In genomic region chr7:128178385-128178784, GRCm38 (mm10) we compare ENCODE assay signal across 22 mouse cellular contexts. TPM values are rescaled to one million over a fixed set of nuclear protein-coding genes. Genes with fewer than 3 reads are reported as not detected.
DNase-seq lines count a peak whose midpoint lies in the region; ATAC-seq and TF ChIP-seq lines count a peak whose summit lies in the region.
"Had no signal": no experiment of that assay in that cellular context is flagged by ENCODE, and none has a peak within 500 bp of the region (broad histone marks: within the 10 kb centered on the region; RNA-seq: fewer than 3 reads in every experiment).

No protein-coding gene starts in this region.

- no peak for TF ChIP-seq CTCF in liver, postnatal 0 days (IDR thresholded peaks at IDR 0.05; ENCODE audit: low read depth)

- intact Hi-C loops in left cerebral cortex, postnatal 14 days (cut with DNase I): no loop called here

- no peak for TF ChIP-seq EP300 in liver, postnatal 0 days (IDR thresholded peaks at IDR 0.05; ENCODE audit: low read depth)

- WGBS in heart, embryonic 12.5 days: 55% methylated on average over 2 of the region's 2 CpGs
- WGBS in liver, postnatal 0 days (ENCODE audit: insufficient replicate concordance): 25% methylated on average over 2 of the region's 2 CpGs

- no peak overlapping the region for H3K27ac ChIP-seq in heart, embryonic 12.5 days (ENCODE audit: poor library complexity, severe bottlenecking)
- H3K27ac ChIP-seq in liver, postnatal 0 days (ENCODE audit: low read depth): no peak overlapping the region
- H3K27ac ChIP-seq: layer of hippocampus, adult 2 months; liver, embryonic 12.5 days; lung, embryonic 15.5 days; neural tube, embryonic 12.5 days had no signal

- no peak overlapping the region for H3K9ac ChIP-seq in heart, embryonic 12.5 days
- no peak overlapping the region for H3K9ac ChIP-seq in liver, postnatal 0 days (replicated peaks)
- H3K9ac ChIP-seq: liver, embryonic 12.5 days; lung, embryonic 15.5 days; neural tube, embryonic 12.5 days had no signal

- H3K4me3 ChIP-seq in heart, embryonic 12.5 days: no peak overlapping the region
- H3K4me3 ChIP-seq in liver, postnatal 0 days (ENCODE audit: low read depth, low read length): no peak overlapping the region
- H3K4me3 ChIP-seq: layer of hippocampus, adult 2 months; liver, embryonic 12.5 days; lung, embryonic 15.5 days; neural tube, embryonic 12.5 days had no signal

- no peaks in the 10 kb centered on the region for H3K9me3 ChIP-seq in heart, embryonic 12.5 days (replicated peaks)
- no peaks in the 10 kb centered on the region for H3K9me3 ChIP-seq in liver, postnatal 0 days (ENCODE audit: low read length)
- H3K9me3 ChIP-seq: liver, embryonic 12.5 days; lung, embryonic 15.5 days; neural tube, embryonic 12.5 days had no signal

- peaks cover 4% of the 10 kb centered on the region; the same call in 1 of the 2 replicates for H3K27me3 ChIP-seq in heart, embryonic 12.5 days (replicated peaks)
- H3K27me3 ChIP-seq in liver, postnatal 0 days (ENCODE audit: insufficient read depth, low read length): no peaks in the 10 kb centered on the region
- H3K27me3 ChIP-seq: liver, embryonic 12.5 days; lung, embryonic 15.5 days; neural tube, embryonic 12.5 days had no signal

- no peaks in the 10 kb centered on the region for H3K4me1 ChIP-seq in heart, embryonic 12.5 days (replicated peaks)
- peaks cover 7% of the 10 kb centered on the region for H3K4me1 ChIP-seq in liver, postnatal 0 days (ENCODE audit: insufficient read depth)
- H3K4me1 ChIP-seq: liver, embryonic 12.5 days; lung, embryonic 15.5 days; neural tube, embryonic 12.5 days had no signal

- DNase-seq in heart, adult 11 months: peak; percentile 84
- peak; percentile 2 for DNase-seq in Muller cell, postnatal 12 days (ENCODE audit: inconsistent ontology term)
- peak; percentile 33 to 48 for DNase-seq in left cerebral cortex, postnatal 14 days (ENCODE audit: low spot score in 2 of 2)
- DNase-seq in spleen, adult 18-20 months: no peak
- no peak for DNase-seq in thymus, postnatal 10 days (ENCODE audit: low spot score in 2 of 2)
- DNase-seq in liver, postnatal 0 days: no peak
- DNase-seq: adrenal gland, postnatal 36 days; cerebellum, postnatal 36 days; heart, postnatal 4 days; thymus, postnatal 14 days had no signal

- no peak for ATAC-seq in heart, embryonic 12.5 days (ENCODE audit: insufficient number of reproducible peaks, low FRiP score)
- ATAC-seq in frontal cortex, adult (ENCODE audit: low TSS enrichment): peak; percentile 93
- ATAC-seq in liver, postnatal 0 days: no peak
- ATAC-seq: hindbrain, embryonic 16.5 days; intestine, postnatal 0 days; liver, embryonic 12.5 days had no signal

- H3K4me2 ChIP-seq in heart, embryonic 12.5 days: no peak overlapping the region
- H3K4me2 ChIP-seq in liver, postnatal 0 days (ENCODE audit: low read depth, low read length): no peak overlapping the region
- H3K4me2 ChIP-seq: liver, embryonic 12.5 days; lung, embryonic 15.5 days; neural tube, embryonic 12.5 days had no signal

- H3K36me3 ChIP-seq in heart, embryonic 12.5 days: no peaks in the 10 kb centered on the region
- H3K36me3 ChIP-seq in liver, postnatal 0 days (replicated peaks; ENCODE audit: insufficient read depth, low read length): no peaks in the 10 kb centered on the region
- H3K36me3 ChIP-seq: liver, embryonic 12.5 days; lung, embryonic 15.5 days; neural tube, embryonic 12.5 days had no signal

RNA-seq across cellular contexts. Expression of gene Itgad, which starts 24.2 kb away (rescaled TPM):
- polyA plus RNA-seq in heart, embryonic 12.5 days (2016; fragmentation: Nextera tagmentation; extraction: Ambion mirVana): 0.71 TPM in 1 of 2 replicates, not detected in the other
- not detected for total RNA-seq in left cerebral cortex, postnatal 14 days (2021)
- 0.28 and 0.31 TPM in 2 replicates for polyA plus RNA-seq in liver, postnatal 0 days (2015; fragmentation: Nextera tagmentation; extraction: Ambion mirVana)
- polyA plus RNA-seq: C2C12; hindbrain, embryonic 16.5 days; intestine, postnatal 0 days; kidney, embryonic 16.5 days; limb, embryonic 11.5 days; liver, embryonic 12.5 days; neural tube, embryonic 12.5 days; stomach, embryonic 14.5 days had no signal

RNA-seq across cellular contexts. Expression of gene Cox6a2, which starts 27.8 kb away (rescaled TPM):
- 632 and 633 TPM in 2 replicates for polyA plus RNA-seq in heart, embryonic 12.5 days (2016; fragmentation: Nextera tagmentation; extraction: Ambion mirVana)
- total RNA-seq in left cerebral cortex, postnatal 14 days (2021): 10 to 100 TPM; 13.5 to 17.3 TPM
- polyA plus RNA-seq in liver, postnatal 0 days (2015; fragmentation: Nextera tagmentation; extraction: Ambion mirVana): 1.1 and 15.6 TPM in 2 replicates
- polyA plus RNA-seq: stomach, embryonic 14.5 days had no signal

RNA-seq across cellular contexts. Expression of gene Itgax, which starts 49.0 kb away (rescaled TPM):
- 0.04 and 0.19 TPM in 2 replicates for polyA plus RNA-seq in heart, embryonic 12.5 days (2016; fragmentation: Nextera tagmentation; extraction: Ambion mirVana)
- under 1 TPM in 1 of 2 experiments, not detected in 1; 0.23 TPM for total RNA-seq in left cerebral cortex, postnatal 14 days (2021)
- 0.26 and 0.34 TPM in 2 replicates for polyA plus RNA-seq in liver, postnatal 0 days (2015; fragmentation: Nextera tagmentation; extraction: Ambion mirVana)
- polyA plus RNA-seq: C2C12; limb, embryonic 11.5 days; neural tube, embryonic 12.5 days; stomach, embryonic 14.5 days had no signal

RNA-seq across cellular contexts. Expression of gene Armc5, which starts 58.8 kb away (rescaled TPM):
- 15.3 and 15.7 TPM in 2 replicates for polyA plus RNA-seq in heart, embryonic 12.5 days (2016; fragmentation: Nextera tagmentation; extraction: Ambion mirVana)
- total RNA-seq in left cerebral cortex, postnatal 14 days (2021): 10 to 100 TPM in 1 of 2 experiments, 1 to 10 TPM in 1; 9.7 to 11.4 TPM
- polyA plus RNA-seq in liver, postnatal 0 days (2015; fragmentation: Nextera tagmentation; extraction: Ambion mirVana): 5.4 and 5.6 TPM in 2 replicates

RNA-seq across cellular contexts. Expression of gene 9130023H24Rik, which starts 59.4 kb away (rescaled TPM):
- polyA plus RNA-seq in heart, embryonic 12.5 days (2016; fragmentation: Nextera tagmentation; extraction: Ambion mirVana): 7.1 and 7.5 TPM in 2 replicates
- total RNA-seq in left cerebral cortex, postnatal 14 days (2021): 1 to 10 TPM; 3.6 to 4.0 TPM
- 1.7 and 2.2 TPM in 2 replicates for polyA plus RNA-seq in liver, postnatal 0 days (2015; fragmentation: Nextera tagmentation; extraction: Ambion mirVana)

Comparison
In these comparisons a context has a peak if more than half of its experiments do, and no peak if none do; other contexts are left out.
1. DNase-seq: peak in heart, adult 11 months (single experiment), Muller cell, postnatal 12 days (single experiment) and left cerebral cortex, postnatal 14 days (2 of 2); none in spleen, adult 18-20 months (0 of 2), thymus, postnatal 10 days (0 of 2) and liver, postnatal 0 days (single experiment).
2. RNA of gene Cox6a2, which starts 27.8 kb away (polyA plus RNA-seq): 632 to 633 TPM in heart, embryonic 12.5 days; 1.1 to 15.6 TPM in liver, postnatal 0 days; every median in the first group is over 10 times any median in the second.